Mouse (Mus musculus): ENCODE data around the gene Zbtb43.

Gene Zbtb43

GRCm38 (mm10) chr2:33429339-33429738, 39.0 kb downstream of the Zbtb43 start:
- DNase-seq (ENCODE audit: low read depth, low spot score): no peak

- no peak for DNase-seq (ENCODE audit: low read depth, low spot score)
Observed at GRCm38 (mm10) chr2:33426640-33427398, 41.5 kb downstream of the Zbtb43 start.

GRCm38 (mm10) chr2:33417454-33417853, 50.9 kb downstream of the Zbtb43 start:
- DNase-seq (ENCODE audit: low read depth, low spot score): no peak

GRCm38 (mm10) chr2:33414019-33414418, 54.3 kb downstream of the Zbtb43 start:
- DNase-seq (ENCODE audit: low read depth, low spot score): no peak

- DNase-seq (ENCODE audit: low read depth, low spot score): no peak
Observed at GRCm38 (mm10) chr2:33412111-33412510, 56.2 kb downstream of the Zbtb43 start.

GRCm38 (mm10) chr2:33403511-33404003, 64.8 kb downstream of the Zbtb43 start:
- DNase-seq (ENCODE audit: low read depth, low spot score): no peak

- DNase-seq (ENCODE audit: low read depth, low spot score): no peak
Observed at GRCm38 (mm10) chr2:33402638-33403037, 65.7 kb downstream of the Zbtb43 start.

GRCm38 (mm10) chr2:33402236-33402635, 66.1 kb downstream of the Zbtb43 start:
- DNase-seq (ENCODE audit: low read depth, low spot score): peak; percentile 31

GRCm38 (mm10) chr2:33401217-33401616, 67.1 kb downstream of the Zbtb43 start:
- DNase-seq (ENCODE audit: low read depth, low spot score): no peak

- no peak for DNase-seq (ENCODE audit: low read depth, low spot score)
Observed at GRCm38 (mm10) chr2:33400541-33400940, 67.8 kb downstream of the Zbtb43 start.

Data from WW6 (cell line).